Mouse (Mus musculus) neural tube, embryonic 13.5 days (tissue): Measurements from ENCODE around the gene Stxbp4. TPM values are rescaled to one million over a fixed set of nuclear protein-coding genes. Genes with fewer than 3 reads are reported as not detected.

Experiments
- ATAC-seq: fragments of 200-750 bp; cut with Nextera tagmentation; 2 replicates; pipeline ENCODE4 v1.8.0; 2017; ENCODE audit warnings: low read depth, mild to moderate bottlenecking, moderate TSS enrichment, moderate library complexity
- H3K27ac ChIP-seq: fragments of 300-500 bp; sonication (generic); replicated peaks from 2 replicates; pipeline ENCODE4 v1.5.1; 2015; ENCODE audit warnings: moderate library complexity, mild to moderate bottlenecking, inconsistent platforms
- H3K27me3 ChIP-seq: fragments of 300-500 bp; sonication (generic); 2 replicates; pipeline ENCODE4 v1.6.1; 2015; ENCODE audit warnings: mild to moderate bottlenecking, inconsistent platforms
- H3K36me3 ChIP-seq: fragments of 300-500 bp; sonication (generic); 2 replicates; pipeline ENCODE4 v1.6.1; 2015; ENCODE audit warnings: mild to moderate bottlenecking, inconsistent platforms
- H3K4me1 ChIP-seq: fragments of 300-500 bp; sonication (generic); replicated peaks from 2 replicates; pipeline ENCODE4 v1.6.1; 2015; ENCODE audit warnings: inconsistent platforms
- H3K4me2 ChIP-seq: fragments of 300-500 bp; sonication (generic); 2 replicates; pipeline ENCODE4 v1.6.1; 2015; ENCODE audit warnings: inconsistent platforms, mild to moderate bottlenecking, moderate library complexity
- H3K4me3 ChIP-seq: fragments of 300-500 bp; sonication (generic); 2 replicates; pipeline ENCODE4 v1.5.1; 2015; ENCODE audit warnings: mild to moderate bottlenecking, inconsistent platforms
- H3K9ac ChIP-seq: fragments of 300-500 bp; sonication (generic); 2 replicates; pipeline ENCODE4 v1.6.1; 2015; ENCODE audit warnings: moderate library complexity, mild to moderate bottlenecking, inconsistent platforms
- H3K9me3 ChIP-seq: fragments of 300-500 bp; sonication (generic); 2 replicates; pipeline ENCODE4 v1.6.1; 2016; ENCODE audit warnings: inconsistent platforms
- WGBS: fragments of 180-500 bp; shearing (Covaris S2); methylation state at CpG from one replicate; pipeline ENCODE4 v1.1.7; 2015; 5-methylcytosine and 5-hydroxymethylcytosine counted together
- polyA plus RNA-seq: library from polyadenylated mRNA; unstranded; fragments of >200 nt; fragmentation: Nextera tagmentation; extraction: Ambion mirVana; gene quantifications from 2 replicates; pipeline ENCODE4 v1.2.1, GENCODE M21; 2015

Gene Stxbp4
- polyA plus RNA-seq, 1 experiment from 2014 or later: 23.0 TPM

- WGBS: under 1% methylated on average over 47 of the region's 54 CpGs
- Histone ChIP-seq H3K4me1 (peaks cover 33% of the 10 kb centered on the region), H3K9me3 (no peaks in the 10 kb centered on the region), H3K4me3 (peak overlapping the region; percentile 98), H3K4me2 (peak overlapping the region; percentile 71), H3K9ac (peak overlapping the region; percentile 97), H3K36me3 (peaks cover 19% of the 10 kb centered on the region), H3K27ac (peak overlapping the region; percentile 96), H3K27me3 (no peaks in the 10 kb centered on the region)
- ATAC-seq: peak; percentile 45
These were observed 487 bp upstream of the Stxbp4 start for GRCm38 (mm10) chr11:90638312-90638830.

GRCm38 (mm10) chr11:90634661-90635060 is 3.2 kb downstream of the Stxbp4 start:
- Histone ChIP-seq H3K9me3 (no peaks in the 10 kb centered on the region), H3K9ac (no peak overlapping the region), H3K27me3 (no peaks in the 10 kb centered on the region), H3K36me3 (no peaks in the 10 kb centered on the region), H3K4me3 (no peak overlapping the region), H3K27ac (no peak overlapping the region), H3K4me1 (peaks cover 24% of the 10 kb centered on the region), H3K4me2 (no peak overlapping the region)
- ATAC-seq: no peak
- 88% methylated on average over 3 of the region's 3 CpGs for WGBS

DNA sequence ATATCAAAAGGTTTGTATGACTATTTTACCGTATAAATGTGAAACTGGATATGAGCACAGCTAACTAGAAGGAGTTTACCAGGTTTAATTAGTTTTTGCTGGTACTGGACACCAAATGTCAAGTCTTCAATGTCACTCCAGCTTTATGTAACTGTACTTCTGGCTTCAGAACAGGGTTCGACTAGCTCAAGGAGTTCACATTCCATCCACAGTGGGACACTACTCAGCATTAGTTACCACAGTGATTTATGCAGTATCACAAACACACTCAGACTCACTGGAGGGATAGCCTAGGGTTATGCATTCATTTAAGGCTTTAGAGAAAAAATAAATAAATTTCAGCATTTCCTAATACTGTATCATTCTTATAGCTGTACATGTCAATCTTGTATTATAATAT is 5.4 kb downstream of the Stxbp4 start:
- Histone ChIP-seq H3K36me3 (no peaks in the 10 kb centered on the region), H3K27me3 (no peaks in the 10 kb centered on the region), H3K4me3 (no peak overlapping the region), H3K9me3 (no peaks in the 10 kb centered on the region), H3K4me2 (no peak overlapping the region), H3K9ac (no peak overlapping the region), H3K27ac (no peak overlapping the region), H3K4me1 (peaks cover 16% of the 10 kb centered on the region)
- 77% methylated on average over 2 of the region's 2 CpGs for WGBS
- no peak for ATAC-seq

DNA sequence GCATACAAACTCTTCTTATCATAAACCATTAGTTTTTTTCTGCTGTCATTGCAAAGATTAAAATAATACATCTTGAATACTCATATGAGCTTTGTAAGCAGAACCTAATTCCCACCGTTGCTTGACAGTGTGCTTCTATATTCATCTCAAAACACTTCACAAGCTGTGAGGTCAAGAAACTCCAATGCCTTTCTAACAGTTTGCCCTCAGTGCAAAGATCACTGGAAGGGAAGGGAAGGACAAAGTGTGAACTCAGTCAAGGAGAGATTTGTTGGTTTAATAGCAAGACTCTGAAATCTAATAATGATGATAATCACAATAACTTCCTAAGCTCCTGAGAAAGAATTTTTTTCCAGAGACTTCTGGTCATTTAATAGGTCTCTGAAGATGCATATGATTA is 10.1 kb downstream of the Stxbp4 start:
- H3K27me3 ChIP-seq: no peaks in the 10 kb centered on the region
- H3K27ac ChIP-seq: no peak overlapping the region
- no peaks in the 10 kb centered on the region for H3K36me3 ChIP-seq
- no peak overlapping the region for H3K9ac ChIP-seq
- ATAC-seq: no peak
- H3K9me3 ChIP-seq: no peaks in the 10 kb centered on the region
- 84% methylated on average over 1 of the region's 1 CpGs for WGBS
- no peak overlapping the region for H3K4me2 ChIP-seq
- H3K4me1 ChIP-seq: 0 out of 2 replicates have a peak, but pooled peaks cover 4% of the 10 kb centered on the region
- H3K4me3 ChIP-seq: no peak overlapping the region

DNA sequence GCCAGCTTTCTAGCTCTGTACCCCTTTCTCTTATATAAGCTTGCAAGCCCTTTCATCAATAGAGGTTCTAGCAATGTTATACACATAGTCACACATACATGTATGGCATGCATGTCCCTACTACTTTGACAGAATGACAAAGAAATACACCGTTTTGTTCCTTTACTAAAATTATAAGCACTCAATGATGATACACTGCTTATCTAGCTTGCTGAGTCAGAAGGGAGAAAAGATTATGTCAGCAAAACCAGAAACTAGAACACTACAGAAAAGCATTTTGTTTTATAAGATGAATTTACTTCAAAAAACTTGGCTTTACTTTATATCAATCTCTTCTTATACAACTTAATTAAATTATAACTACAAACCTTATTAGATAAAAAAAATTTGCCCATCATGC is 12.7 kb downstream of the Stxbp4 start:
- no peaks in the 10 kb centered on the region for H3K9me3 ChIP-seq
- no peak overlapping the region for H3K4me2 ChIP-seq
- no peak overlapping the region for H3K27ac ChIP-seq
- no peak for ATAC-seq
- H3K4me3 ChIP-seq: no peak overlapping the region
- no peak overlapping the region for H3K9ac ChIP-seq
- 87% methylated on average over 1 of the region's 1 CpGs for WGBS
- H3K27me3 ChIP-seq: no peaks in the 10 kb centered on the region
- H3K36me3 ChIP-seq: no peaks in the 10 kb centered on the region; the same call in 1 of the 2 replicates
- H3K4me1 ChIP-seq: 0 out of 2 replicates have a peak, but pooled peaks cover 9% of the 10 kb centered on the region

GRCm38 (mm10) chr11:90623477-90623876 is 14.4 kb downstream of the Stxbp4 start:
- no peak overlapping the region for H3K4me3 ChIP-seq
- H3K4me2 ChIP-seq: no peak overlapping the region
- H3K36me3 ChIP-seq: peaks cover 6% of the 10 kb centered on the region; the same call in 1 of the 2 replicates
- H3K9me3 ChIP-seq: no peaks in the 10 kb centered on the region
- no peaks in the 10 kb centered on the region for H3K27me3 ChIP-seq
- H3K27ac ChIP-seq: no peak overlapping the region
- H3K9ac ChIP-seq: no peak overlapping the region
- H3K4me1 ChIP-seq: 0 out of 2 replicates have a peak, but pooled peaks cover 9% of the 10 kb centered on the region
- 58% methylated on average over 6 of the region's 6 CpGs for WGBS
- ATAC-seq: no peak

- H3K27ac ChIP-seq: peak overlapping the region; percentile 43; the same call in 1 of the 2 replicates
- ATAC-seq: no peak
- 0 out of 2 replicates have a peak, but pooled peaks cover 9% of the 10 kb centered on the region for H3K4me1 ChIP-seq
- H3K9ac ChIP-seq: no peak overlapping the region
- WGBS: 90% methylated on average over 7 of the region's 7 CpGs
- no peak overlapping the region for H3K4me2 ChIP-seq
- H3K4me3 ChIP-seq: no peak overlapping the region
- no peaks in the 10 kb centered on the region for H3K27me3 ChIP-seq
- H3K9me3 ChIP-seq: no peaks in the 10 kb centered on the region
- H3K36me3 ChIP-seq: peaks cover 14% of the 10 kb centered on the region; the same call in 1 of the 2 replicates
These were observed 15.4 kb downstream of the Stxbp4 start for GRCm38 (mm10) chr11:90622500-90622899.

DNA sequence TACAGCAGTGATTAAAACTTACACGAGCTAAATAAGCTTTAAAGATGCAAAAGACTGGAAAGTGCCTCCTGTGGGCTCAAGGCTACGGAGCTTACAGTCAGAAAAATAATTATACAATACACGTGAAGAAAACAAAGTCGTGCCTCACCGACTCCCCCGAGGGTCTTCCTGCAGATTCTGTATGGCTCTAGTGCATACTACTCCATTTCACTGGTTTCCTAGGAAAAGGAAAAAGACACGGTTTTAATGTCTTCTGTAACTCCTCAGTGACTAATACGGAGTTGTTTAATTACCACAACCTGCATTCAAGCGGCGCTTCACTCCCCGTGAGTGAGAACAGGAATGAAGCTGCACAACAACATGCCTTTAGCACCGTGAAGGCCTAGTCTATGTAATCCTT is 15.8 kb downstream of the Stxbp4 start:
- H3K4me3 ChIP-seq: no peak overlapping the region
- no peak overlapping the region for H3K9ac ChIP-seq
- WGBS: 66% methylated on average over 12 of the region's 12 CpGs
- no peaks in the 10 kb centered on the region for H3K27me3 ChIP-seq
- no peak overlapping the region for H3K4me2 ChIP-seq
- peak; percentile 69 for ATAC-seq
- H3K27ac ChIP-seq: no peak overlapping the region; the same call in 1 of the 2 replicates
- 0 out of 2 replicates have a peak, but pooled peaks cover 9% of the 10 kb centered on the region for H3K4me1 ChIP-seq
- H3K9me3 ChIP-seq: no peaks in the 10 kb centered on the region
- peaks cover 14% of the 10 kb centered on the region; the same call in 1 of the 2 replicates for H3K36me3 ChIP-seq

- Histone ChIP-seq H3K27me3 (no peaks in the 10 kb centered on the region), H3K27ac (no peak overlapping the region), H3K4me3 (no peak overlapping the region), H3K9me3 (no peaks in the 10 kb centered on the region), H3K36me3 (peaks cover 27% of the 10 kb centered on the region), H3K4me1 (no peaks in the 10 kb centered on the region), H3K9ac (no peak overlapping the region), H3K4me2 (no peak overlapping the region)
- no peak for ATAC-seq
These were observed 21.5 kb downstream of the Stxbp4 start for GRCm38 (mm10) chr11:90616431-90616830.

GRCm38 (mm10) chr11:90614743-90615142 is 23.1 kb downstream of the Stxbp4 start:
- Histone ChIP-seq H3K27me3 (no peaks in the 10 kb centered on the region), H3K27ac (no peak overlapping the region), H3K4me1 (no peaks in the 10 kb centered on the region), H3K9ac (no peak overlapping the region), H3K4me3 (no peak overlapping the region), H3K9me3 (no peaks in the 10 kb centered on the region), H3K4me2 (no peak overlapping the region), H3K36me3 (peaks cover 29% of the 10 kb centered on the region)
- no peak for ATAC-seq
- 96% methylated on average over 6 of the region's 6 CpGs for WGBS

DNA sequence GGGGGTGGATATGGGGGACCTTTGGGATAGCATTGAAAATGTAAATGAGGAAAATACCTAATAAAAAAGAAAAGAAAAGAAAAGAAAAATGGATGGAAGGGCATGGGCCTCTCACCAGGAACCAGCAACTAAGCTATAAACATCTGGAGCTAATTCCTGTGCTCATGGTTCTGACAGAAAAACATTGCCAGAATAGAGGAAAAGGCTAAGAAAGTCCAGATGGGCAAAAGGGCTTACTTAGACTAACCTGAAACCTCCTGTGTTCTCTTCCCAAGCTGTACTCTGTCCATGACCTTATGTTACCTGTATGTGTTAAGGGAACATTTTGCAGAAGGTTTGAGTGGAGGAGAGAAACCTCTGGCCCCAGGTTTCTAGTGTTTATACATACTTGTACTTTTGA is 25.8 kb downstream of the Stxbp4 start:
- H3K4me2 ChIP-seq: no peak overlapping the region
- ATAC-seq: no peak
- H3K27ac ChIP-seq: no peak overlapping the region
- no peak overlapping the region for H3K4me3 ChIP-seq
- H3K4me1 ChIP-seq: no peaks in the 10 kb centered on the region
- H3K9me3 ChIP-seq: no peaks in the 10 kb centered on the region
- peaks cover 24% of the 10 kb centered on the region for H3K36me3 ChIP-seq
- H3K27me3 ChIP-seq: no peaks in the 10 kb centered on the region
- no peak overlapping the region for H3K9ac ChIP-seq

GRCm38 (mm10) chr11:90603066-90603465 is 34.8 kb downstream of the Stxbp4 start:
- Histone ChIP-seq H3K9ac (no peak overlapping the region), H3K4me3 (no peak overlapping the region), H3K9me3 (no peaks in the 10 kb centered on the region), H3K4me2 (no peak overlapping the region), H3K4me1 (no peaks in the 10 kb centered on the region), H3K27ac (no peak overlapping the region), H3K27me3 (no peaks in the 10 kb centered on the region), H3K36me3 (peaks cover 42% of the 10 kb centered on the region)
- 95% methylated on average over 2 of the region's 2 CpGs for WGBS
- ATAC-seq: no peak

DNA sequence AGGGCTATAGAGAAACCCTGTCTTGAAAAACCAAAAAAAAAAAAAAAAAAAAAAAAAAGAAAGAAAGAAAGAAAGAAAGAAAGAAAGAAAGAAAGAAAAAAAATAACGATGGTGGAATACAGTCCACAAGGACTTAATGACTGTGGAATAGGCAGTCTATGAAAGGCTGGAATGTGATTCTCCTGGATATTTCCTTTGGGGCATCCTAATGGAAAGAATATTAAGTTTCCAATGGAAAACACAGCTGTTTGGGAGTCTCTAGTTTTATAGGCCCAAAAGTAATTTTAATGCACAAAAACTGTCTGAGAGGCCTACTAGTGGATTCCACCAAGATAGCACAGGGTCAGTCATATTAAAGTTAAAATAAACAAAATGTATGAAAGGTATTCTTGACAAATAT is 42.1 kb downstream of the Stxbp4 start:
- Histone ChIP-seq H3K4me3 (no peak overlapping the region), H3K36me3 (peaks cover 43% of the 10 kb centered on the region), H3K9ac (no peak overlapping the region), H3K27me3 (no peaks in the 10 kb centered on the region), H3K4me1 (no peaks in the 10 kb centered on the region), H3K9me3 (no peaks in the 10 kb centered on the region), H3K27ac (no peak overlapping the region), H3K4me2 (no peak overlapping the region)
- WGBS: 85% methylated on average over 1 of the region's 1 CpGs
- no peak for ATAC-seq
